Mouse (Mus musculus): ENCODE measurements at regions not wholly inside any gene's neighbourhood (a gene's known extent, or its start where the extent isn't known, plus 50 kb on each side); places are given as distances from the start of the nearest gene placed in this dataset.

DNA sequence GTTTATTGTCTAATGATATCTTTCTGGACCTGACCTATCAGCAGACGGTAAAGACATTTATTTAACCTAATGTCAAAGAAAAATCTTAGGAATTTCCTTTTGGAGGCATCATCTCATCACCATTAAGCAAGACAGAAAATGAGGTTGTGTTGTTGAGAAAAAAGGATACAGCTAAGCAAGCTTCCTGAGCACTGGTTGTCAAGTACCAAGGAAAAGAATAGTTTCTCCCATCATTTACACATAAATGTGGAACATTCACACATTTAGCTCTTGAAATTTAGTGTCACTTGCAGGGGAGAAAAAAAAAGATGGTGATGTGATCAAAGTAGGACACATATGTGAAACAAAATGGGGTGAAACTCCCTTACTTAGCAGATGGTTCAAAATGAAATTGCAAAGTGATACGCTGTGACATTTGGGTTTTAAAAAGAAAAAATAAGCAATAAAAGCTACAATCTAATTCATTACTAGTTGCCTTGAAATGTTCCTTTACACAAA, 157.7 kb upstream of the 1700009N14Rik start:
- DNase-seq = no peak

DNA sequence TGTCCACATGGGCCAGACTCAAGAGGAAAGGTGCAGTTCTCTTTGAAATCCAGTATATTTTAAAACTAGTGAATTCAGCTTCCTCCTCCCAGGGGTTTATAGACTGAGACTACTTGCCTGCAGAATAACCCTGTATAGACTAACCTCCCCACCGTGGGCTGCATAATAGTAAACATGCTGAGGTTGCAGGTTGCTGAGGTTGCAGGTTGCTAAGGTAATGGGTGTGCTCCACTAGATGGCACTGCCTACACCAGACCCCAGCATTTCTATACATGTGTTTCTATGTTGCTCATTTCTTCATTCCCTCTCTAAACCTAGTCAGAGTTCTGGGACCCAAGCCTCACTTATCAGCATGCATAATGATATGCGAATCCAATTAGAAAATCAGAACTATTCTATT, 140.0 kb upstream of the 1700009N14Rik start:
- DNase-seq = no peak

DNA sequence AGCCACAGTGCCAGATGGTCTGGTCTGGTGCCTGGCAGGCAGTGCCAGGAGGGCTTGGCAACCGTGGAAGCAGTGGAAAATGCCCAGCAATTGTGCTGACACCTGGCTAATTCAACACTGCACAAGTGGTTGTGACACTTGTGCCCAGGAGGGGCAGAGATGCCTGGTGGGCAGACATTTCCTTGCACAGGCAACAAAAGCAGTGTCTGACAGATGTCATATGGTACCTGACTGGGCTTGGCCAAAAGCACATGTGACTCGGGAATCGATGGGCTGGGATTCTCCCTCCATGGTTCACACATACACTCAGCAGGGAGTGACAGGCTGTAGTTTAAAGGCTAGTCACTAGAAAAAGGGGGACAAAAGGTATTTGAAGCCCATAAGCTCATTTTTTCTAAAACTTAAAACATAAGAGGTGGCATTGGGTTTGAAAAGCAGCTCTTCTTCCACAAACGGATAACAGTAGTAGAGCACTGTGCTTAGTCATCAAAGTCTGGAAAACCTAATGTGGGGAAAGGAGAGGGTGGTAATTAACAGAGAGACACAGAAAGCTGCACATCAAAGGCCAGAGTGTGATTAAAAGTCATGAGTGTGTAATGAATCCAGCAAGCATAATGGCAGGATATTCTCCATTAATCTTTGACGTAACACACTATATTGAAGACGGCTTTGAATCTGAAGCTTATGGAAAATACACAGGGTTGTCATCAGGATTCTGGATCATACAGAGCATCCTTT, 105.5 kb upstream of the 1700009N14Rik start:
- DNase-seq = no peak

DNA sequence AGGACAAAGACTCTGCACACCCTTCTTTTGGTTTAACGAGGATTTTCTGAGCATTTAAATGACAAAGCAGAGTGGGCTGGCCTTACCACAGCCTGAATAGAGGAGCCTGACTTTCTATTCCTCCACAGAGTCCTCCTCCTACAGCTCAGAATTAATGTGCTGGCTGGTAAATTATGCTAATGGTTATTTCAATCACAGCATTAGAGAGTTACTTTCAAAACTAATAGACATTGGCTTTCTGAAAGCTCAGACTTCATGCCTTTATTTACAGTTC, 105.0 kb upstream of the 1700009N14Rik start:
- DNase-seq = no peak

DNA sequence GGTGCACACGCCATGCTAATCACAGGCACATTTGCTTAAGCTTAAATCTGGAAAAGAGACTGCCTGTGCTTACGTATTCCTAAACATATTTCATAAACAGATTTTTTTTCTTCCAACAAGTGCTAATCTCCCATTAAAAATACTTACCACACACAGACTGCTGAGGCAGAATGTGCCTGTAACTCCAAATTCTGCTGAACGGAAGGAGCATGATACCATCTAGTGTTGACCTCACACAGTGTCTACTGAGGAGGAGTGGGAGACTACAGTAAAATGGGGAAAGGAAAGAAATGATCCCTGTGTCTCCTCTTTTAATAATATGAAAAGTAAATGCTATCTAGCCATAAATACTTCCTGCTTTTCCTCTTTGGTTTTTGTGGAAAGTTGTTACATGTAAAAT, 81.9 kb upstream of the 1700009N14Rik start:
- no peak for DNase-seq

DNA sequence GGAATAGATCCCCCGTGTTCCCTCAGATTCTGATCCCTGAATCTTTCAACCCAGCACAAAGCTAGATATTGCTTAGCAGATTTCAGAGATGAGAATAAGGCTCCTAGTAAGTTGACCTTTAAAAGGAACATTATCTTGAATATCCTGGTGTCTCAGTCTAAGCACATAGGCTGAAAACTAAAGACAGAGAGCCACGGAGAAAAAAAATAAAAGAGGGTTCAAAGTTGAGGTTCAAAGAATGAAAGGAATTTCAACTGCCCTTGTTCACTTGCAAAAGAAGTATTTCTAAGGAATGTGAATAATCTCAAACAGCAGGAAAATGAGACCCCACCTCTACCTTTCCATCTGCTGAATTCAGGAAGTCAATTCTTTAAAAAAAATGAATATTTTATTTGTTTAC, 69.3 kb upstream of the 1700009N14Rik start:
- DNase-seq = no peak

DNA sequence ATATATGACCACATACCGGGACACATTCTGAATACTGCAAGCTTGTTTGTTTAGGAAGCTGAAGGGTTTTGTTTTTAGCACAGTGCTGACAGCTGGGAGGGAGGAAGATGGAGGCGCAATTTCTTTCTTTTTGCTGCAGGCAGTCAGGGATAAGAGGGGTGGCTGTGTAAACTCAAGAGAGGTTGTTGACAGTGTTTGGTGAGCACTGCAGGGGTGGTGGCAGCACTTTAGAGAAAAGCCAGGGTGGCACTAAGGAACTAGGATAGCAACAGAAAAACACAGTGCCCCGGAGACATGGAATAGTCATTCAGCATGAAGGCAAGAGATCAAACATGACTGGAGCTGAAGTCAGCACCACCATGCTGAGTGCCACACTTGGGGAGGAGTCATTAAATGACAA, 51.9 kb upstream of the 1700009N14Rik start:
- peak in 1 of 2 experiments; percentile 1 for DNase-seq
